Mouse (Mus musculus) limb, embryonic 10.5 days (tissue): ENCODE data around the gene Guk1. TPM values are rescaled to one million over a fixed set of nuclear protein-coding genes. Genes with fewer than 3 reads are reported as not detected.

ENCODE experiments used
- DNase-seq: peaks from one replicate; pipeline ENCODE4 v3.0.0-alpha.2; 2017; ENCODE audit warnings: low spot score
- H3K27ac ChIP-seq: fragments of 300-500 bp; sonication (generic); 2 replicates; pipeline ENCODE4 v1.5.1; 2016; ENCODE audit warnings: mild to moderate bottlenecking
- H3K27me3 ChIP-seq: fragments of 300-500 bp; sonication (generic); 2 replicates; pipeline ENCODE4 v1.6.1; 2016; ENCODE audit warnings: low read depth, mild to moderate bottlenecking; ENCODE audit not compliant: poor library complexity, severe bottlenecking
- H3K36me3 ChIP-seq: fragments of 300-500 bp; sonication (generic); 2 replicates; pipeline ENCODE4 v1.6.1; 2016; ENCODE audit warnings: mild to moderate bottlenecking, moderate library complexity
- H3K4me1 ChIP-seq: fragments of 300-500 bp; sonication (generic); 2 replicates; pipeline ENCODE4 v1.6.1; 2016
- H3K4me3 ChIP-seq: fragments of 300-500 bp; sonication (generic); 2 replicates; pipeline ENCODE4 v1.5.1; 2016; ENCODE audit warnings: mild to moderate bottlenecking, moderate library complexity
- H3K9me3 ChIP-seq: fragments of 300-500 bp; sonication (generic); replicated peaks from 2 replicates; pipeline ENCODE4 v1.6.1; 2016; ENCODE audit warnings: mild to moderate bottlenecking
- WGBS: fragments of 180-500 bp; shearing (Covaris S2); methylation state at CpG from one replicate; pipeline ENCODE4 v1.1.7; 2016; 5-methylcytosine and 5-hydroxymethylcytosine counted together
- polyA plus RNA-seq: library from polyadenylated mRNA; unstranded; fragments of >200 nt; fragmentation: Nextera tagmentation; extraction: Ambion mirVana; gene quantifications from 2 replicates; pipeline ENCODE4 v1.2.1, GENCODE M21; 2016

The Guk1 gene
- polyA plus RNA-seq, 1 experiment from 2014 or later: 145 TPM

- no peaks in the 10 kb centered on the region for H3K27me3 ChIP-seq
- peak; percentile 98 for DNase-seq
- H3K27ac ChIP-seq: peak within 1 kb of the TSS; percentile 87
- peak within 1 kb of the TSS; percentile 81 for H3K4me3 ChIP-seq
- peaks cover 57% of the 10 kb centered on the region for H3K36me3 ChIP-seq
- WGBS: under 1% methylated on average over 63 of the region's 63 CpGs
- H3K4me1 ChIP-seq: peaks cover 16% of the 10 kb centered on the region
- no peaks in the 10 kb centered on the region for H3K9me3 ChIP-seq
These were observed 10.3 kb upstream of the Guk1 start, which contains the start of gene Mrpl55 for GRCm38 (mm10) chr11:59202081-59202995. Gene Mrpl55, plus strand, starts transcription at chr11:59202486.

- Histone ChIP-seq H3K4me3 (peak overlapping the region; percentile 81), H3K36me3 (peaks cover 48% of the 10 kb centered on the region), H3K27me3 (no peaks in the 10 kb centered on the region), H3K9me3 (no peaks in the 10 kb centered on the region), H3K4me1 (peaks cover 16% of the 10 kb centered on the region), H3K27ac (peak overlapping the region; percentile 87)
- no peak for DNase-seq
- 35% methylated on average over 16 of the region's 16 CpGs for WGBS
These were observed 9.4 kb upstream of the Guk1 start for GRCm38 (mm10) chr11:59201216-59202002.

GRCm38 (mm10) chr11:59196230-59196629 lies 4.2 kb upstream of the Guk1 start:
- no peak for DNase-seq
- Histone ChIP-seq H3K9me3 (no peaks in the 10 kb centered on the region), H3K27ac (no peak overlapping the region), H3K27me3 (no peaks in the 10 kb centered on the region), H3K4me1 (peaks cover 4% of the 10 kb centered on the region), H3K36me3 (peaks cover 22% of the 10 kb centered on the region), H3K4me3 (no peak overlapping the region)

GRCm38 (mm10) chr11:59191231-59192058 lies 567 bp downstream of the Guk1 start:
- H3K27me3 ChIP-seq: no peaks in the 10 kb centered on the region
- peak; percentile 91 for DNase-seq
- no peaks in the 10 kb centered on the region for H3K9me3 ChIP-seq
- WGBS: under 1% methylated on average over 58 of the region's 59 CpGs
- peak overlapping the region; percentile 63 for H3K4me3 ChIP-seq
- H3K4me1 ChIP-seq: peaks cover 14% of the 10 kb centered on the region
- H3K36me3 ChIP-seq: peaks cover 3% of the 10 kb centered on the region
- H3K27ac ChIP-seq: peak overlapping the region; percentile 84

GRCm38 (mm10) chr11:59187706-59188105 lies 4.3 kb downstream of the Guk1 start:
- H3K4me3 ChIP-seq: no peak overlapping the region
- no peaks in the 10 kb centered on the region for H3K9me3 ChIP-seq
- peaks cover 41% of the 10 kb centered on the region for H3K36me3 ChIP-seq
- WGBS: 84% methylated on average over 6 of the region's 6 CpGs
- H3K4me1 ChIP-seq: peaks cover 14% of the 10 kb centered on the region
- no peak overlapping the region for H3K27ac ChIP-seq
- no peaks in the 10 kb centered on the region for H3K27me3 ChIP-seq
- no peak for DNase-seq

GRCm38 (mm10) chr11:59185490-59185889 lies 6.5 kb downstream of the Guk1 start:
- H3K9me3 ChIP-seq: no peaks in the 10 kb centered on the region
- no peak overlapping the region for H3K4me3 ChIP-seq
- no peak for DNase-seq
- peaks cover 46% of the 10 kb centered on the region for H3K36me3 ChIP-seq
- H3K27me3 ChIP-seq: peaks cover 2% of the 10 kb centered on the region; the same call in 1 of the 2 replicates
- WGBS: 82% methylated on average over 5 of the region's 5 CpGs
- 0 out of 2 replicates have a peak, but pooled peaks cover 7% of the 10 kb centered on the region for H3K4me1 ChIP-seq
- no peak overlapping the region for H3K27ac ChIP-seq

GRCm38 (mm10) chr11:59183821-59184220 lies 8.2 kb downstream of the Guk1 start:
- no peak for DNase-seq
- no peak overlapping the region for H3K27ac ChIP-seq
- H3K4me1 ChIP-seq: 0 out of 2 replicates have a peak, but pooled peaks cover 3% of the 10 kb centered on the region
- 61% methylated on average over 3 of the region's 3 CpGs for WGBS
- H3K9me3 ChIP-seq: no peaks in the 10 kb centered on the region
- H3K4me3 ChIP-seq: no peak overlapping the region
- H3K36me3 ChIP-seq: peaks cover 46% of the 10 kb centered on the region
- H3K27me3 ChIP-seq: peaks cover 19% of the 10 kb centered on the region

- Histone ChIP-seq H3K9me3 (no peaks in the 10 kb centered on the region), H3K36me3 (peaks cover 46% of the 10 kb centered on the region), H3K4me3 (no peak within 1 kb of the TSS), H3K4me1 (no peaks in the 10 kb centered on the region), H3K27me3 (peaks cover 28% of the 10 kb centered on the region), H3K27ac (no peak within 1 kb of the TSS)
- DNase-seq: no peak
- WGBS: 52% methylated on average over 3 of the region's 3 CpGs
These were observed 9.1 kb downstream of the Guk1 start, which contains the start of gene Gjc2 for GRCm38 (mm10) chr11:59182864-59183331. Gene Gjc2, minus strand, starts transcription at chr11:59183213.

GRCm38 (mm10) chr11:59176921-59177320 lies 15.1 kb downstream of the Guk1 start:
- WGBS: 7% methylated on average over 34 of the region's 34 CpGs
- Histone ChIP-seq H3K9me3 (no peaks in the 10 kb centered on the region), H3K4me1 (peaks cover 9% of the 10 kb centered on the region), H3K4me3 (peak overlapping the region; percentile 30; the same call in 1 of the 2 replicates), H3K36me3 (no peaks in the 10 kb centered on the region), H3K27me3 (peaks cover 85% of the 10 kb centered on the region), H3K27ac (no peak overlapping the region)
- DNase-seq: no peak

GRCm38 (mm10) chr11:59176475-59176874 lies 15.5 kb downstream of the Guk1 start:
- Histone ChIP-seq H3K4me1 (peaks cover 9% of the 10 kb centered on the region), H3K36me3 (no peaks in the 10 kb centered on the region), H3K27me3 (peaks cover 85% of the 10 kb centered on the region), H3K27ac (no peak overlapping the region), H3K9me3 (no peaks in the 10 kb centered on the region), H3K4me3 (peak overlapping the region; percentile 30)
- DNase-seq: no peak
- WGBS: 4% methylated on average over 48 of the region's 48 CpGs

- Histone ChIP-seq H3K27me3 (peaks cover 71% of the 10 kb centered on the region), H3K36me3 (no peaks in the 10 kb centered on the region), H3K4me1 (peaks cover 15% of the 10 kb centered on the region), H3K9me3 (no peaks in the 10 kb centered on the region), H3K4me3 (no peak overlapping the region), H3K27ac (no peak overlapping the region)
- DNase-seq: no peak
- 65% methylated on average over 6 of the region's 6 CpGs for WGBS
These were observed 17.7 kb downstream of the Guk1 start for GRCm38 (mm10) chr11:59174189-59174838.

- H3K4me1 ChIP-seq: peaks cover 6% of the 10 kb centered on the region
- 74% methylated on average over 4 of the region's 4 CpGs for WGBS
- H3K9me3 ChIP-seq: no peaks in the 10 kb centered on the region
- no peak overlapping the region for H3K4me3 ChIP-seq
- DNase-seq: no peak
- no peaks in the 10 kb centered on the region for H3K36me3 ChIP-seq
- H3K27me3 ChIP-seq: peaks cover 33% of the 10 kb centered on the region
- H3K27ac ChIP-seq: no peak overlapping the region
These were observed 21.5 kb downstream of the Guk1 start for GRCm38 (mm10) chr11:59170549-59170948.
